Mouse (Mus musculus) E14TG2a.4 (cell line): ENCODE measurements around the gene Zpbp2.

Source experiments
- CTCF ChIP-seq: conservative IDR thresholded peaks from 2 replicates; pipeline ENCODE4 v1.5.1; 2014; ENCODE audit warnings: low read length
- POU5F1 ChIP-seq: IDR thresholded peaks from 2 replicates; pipeline ENCODE4 v1.6.1; 2014; ENCODE audit warnings: low read length, borderline replicate concordance

DNA sequence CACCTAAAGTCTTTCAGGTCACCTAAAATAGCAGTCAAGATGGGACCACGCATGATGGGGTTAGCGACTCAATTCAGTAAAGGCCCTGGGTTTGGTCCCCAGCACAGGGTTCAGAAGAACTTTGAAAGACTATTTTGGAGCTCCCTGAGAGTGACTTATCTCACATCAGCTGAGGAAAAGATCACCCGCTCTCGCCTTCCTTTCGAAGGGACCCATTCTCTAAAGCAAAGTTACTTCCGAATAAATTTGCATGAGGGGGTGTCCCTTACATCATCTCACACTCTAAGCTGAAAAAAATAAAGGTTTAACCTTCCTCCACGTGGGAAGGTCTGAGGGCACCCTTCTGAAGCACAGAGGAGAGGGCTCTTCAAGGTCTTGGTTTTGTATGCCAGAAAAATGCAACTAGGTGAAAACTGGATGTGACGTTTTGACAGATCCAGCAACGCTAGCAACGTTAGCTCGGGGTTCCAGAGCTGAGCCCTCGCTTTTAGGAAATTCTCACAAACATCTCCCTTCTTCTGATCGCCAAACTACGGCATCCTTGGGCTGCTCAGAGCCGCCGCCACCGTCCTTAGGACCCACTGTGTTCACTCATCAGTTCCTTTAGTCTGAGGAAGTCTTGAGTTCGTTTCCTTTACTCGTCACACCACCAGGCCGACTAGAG lies 454 bp upstream of the Zpbp2 start:
- no peak for TF ChIP-seq CTCF
- TF ChIP-seq POU5F1: no peak
